In the genomic region with DNA sequence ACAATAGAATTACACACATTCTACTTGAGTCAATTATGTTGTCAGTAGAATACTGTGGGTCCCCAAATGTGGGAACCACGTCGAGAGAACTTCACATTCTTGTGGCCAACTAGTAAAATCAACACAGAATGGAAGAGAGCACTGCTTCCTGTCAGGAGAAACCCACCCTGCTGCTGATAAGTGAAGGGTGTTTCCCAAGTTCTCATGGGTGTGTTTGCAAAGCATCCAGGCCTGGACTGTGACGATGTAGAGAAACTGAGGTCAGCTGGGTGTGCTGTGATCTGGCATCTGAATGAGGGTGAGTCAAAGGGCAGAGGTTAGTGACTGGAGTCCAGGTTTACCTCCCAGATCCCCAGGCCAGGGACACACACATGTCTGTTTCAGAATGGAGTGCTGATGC, we compare ENCODE assay signal across 15 mouse cellular contexts.
DNase-seq lines count a peak whose midpoint lies in the region; ATAC-seq and TF ChIP-seq lines count a peak whose summit lies in the region.
"Had no signal": no experiment of that assay in that cellular context is flagged by ENCODE, and none has a peak within 500 bp of the region (broad histone marks: within the 10 kb centered on the region; RNA-seq: fewer than 3 reads in every experiment).

No protein-coding gene starts in this region.

- WGBS in kidney, embryonic 15.5 days: 53% methylated on average over 3 of the region's 3 CpGs
- WGBS in heart, postnatal 0 days: 46% methylated on average over 3 of the region's 3 CpGs
- WGBS in hindbrain, embryonic 10.5 days: 68% methylated on average over 3 of the region's 3 CpGs
- 78% methylated on average over 3 of the region's 3 CpGs for WGBS in forebrain, embryonic 14.5 days

- TF ChIP-seq EP300 in heart, postnatal 0 days (IDR thresholded peaks at IDR 0.05; ENCODE audit: low read depth): no peak

- H3K36me3 ChIP-seq in kidney, embryonic 15.5 days: no peaks in the 10 kb centered on the region
- no peaks in the 10 kb centered on the region for H3K36me3 ChIP-seq in heart, postnatal 0 days (replicated peaks; ENCODE audit: control insufficient read depth, insufficient read depth, low read length)
- no peaks in the 10 kb centered on the region for H3K36me3 ChIP-seq in hindbrain, embryonic 10.5 days
- no peaks in the 10 kb centered on the region for H3K36me3 ChIP-seq in forebrain, embryonic 14.5 days (ENCODE audit: control insufficient read depth, insufficient read depth, low read length)
- H3K36me3 ChIP-seq: embryonic facial prominence, embryonic 10.5 days; forebrain, embryonic 12.5 days had no signal

- intact Hi-C loops in gastrocnemius, postnatal 36 days (cut with DNase I): no loop called here

- ATAC-seq in kidney, embryonic 15.5 days (replicated peaks; ENCODE audit: low FRiP score): peak; percentile 47
- ATAC-seq in heart, postnatal 0 days (ENCODE audit: insufficient read depth, low read depth): peak; percentile 58
- ATAC-seq in megakaryocyte-erythroid progenitor cell, adult 5-6 weeks (replicated peaks; ENCODE audit: low FRiP score, low TSS enrichment, poor library complexity, severe bottlenecking): 0 out of 2 replicates have a peak, but pooled peaks have one; percentile 45
- ATAC-seq in forebrain, embryonic 14.5 days: no peak

- no peak overlapping the region for H3K4me3 ChIP-seq in kidney, embryonic 15.5 days (replicated peaks)
- no peak overlapping the region for H3K4me3 ChIP-seq in heart, postnatal 0 days (ENCODE audit: low read depth, low read length)
- H3K4me3 ChIP-seq in hindbrain, embryonic 10.5 days: no peak overlapping the region
- H3K4me3 ChIP-seq in forebrain, embryonic 14.5 days (ENCODE audit: low read depth, low read length): no peak overlapping the region
- H3K4me3 ChIP-seq: embryonic facial prominence, embryonic 10.5 days; forebrain, embryonic 12.5 days had no signal

- H3K27me3 ChIP-seq in kidney, embryonic 15.5 days: no peaks in the 10 kb centered on the region
- no peaks in the 10 kb centered on the region for H3K27me3 ChIP-seq in heart, postnatal 0 days (ENCODE audit: control insufficient read depth, insufficient read depth, low read length)
- H3K27me3 ChIP-seq in hindbrain, embryonic 10.5 days (ENCODE audit: insufficient read depth, poor library complexity, severe bottlenecking): no peaks in the 10 kb centered on the region
- no peaks in the 10 kb centered on the region for H3K27me3 ChIP-seq in forebrain, embryonic 14.5 days (replicated peaks; ENCODE audit: control insufficient read depth, insufficient read depth, low read length)
- H3K27me3 ChIP-seq: forebrain, embryonic 12.5 days had no signal

- DNase-seq in gastrocnemius, adult 18-20 months (ENCODE audit: low spot score): peak; percentile 16
- DNase-seq in gastrocnemius, postnatal 36 days: no peak
- no peak for DNase-seq in kidney, adult 11 months
- DNase-seq in heart, postnatal 0 days (ENCODE audit: low spot score): peak; percentile 21
- no peak for DNase-seq in hindbrain, embryonic 10.5 days (ENCODE audit: low spot score)
- DNase-seq in forebrain, embryonic 14.5 days (ENCODE audit: low spot score): no peak
- DNase-seq: cerebellum, adult 8-10 months; gastrocnemius, postnatal 10 days; left cerebral cortex, postnatal 4 days; lung, postnatal 36 days; thymus, adult 18-20 months had no signal

- H3K9ac ChIP-seq in kidney, embryonic 15.5 days: no peak overlapping the region
- H3K9ac ChIP-seq in heart, postnatal 0 days (replicated peaks; ENCODE audit: low read depth, low read length): no peak overlapping the region
- no peak overlapping the region for H3K9ac ChIP-seq in forebrain, embryonic 14.5 days (ENCODE audit: low read length)
- H3K9ac ChIP-seq: forebrain, embryonic 12.5 days had no signal

- TF ChIP-seq CTCF in heart, postnatal 0 days (IDR thresholded peaks at IDR 0.05; ENCODE audit: low read depth): no peak

- no peaks in the 10 kb centered on the region for H3K9me3 ChIP-seq in kidney, embryonic 15.5 days (replicated peaks)
- H3K9me3 ChIP-seq in heart, postnatal 0 days (replicated peaks; ENCODE audit: control insufficient read depth, low read length): no peaks in the 10 kb centered on the region
- no peaks in the 10 kb centered on the region for H3K9me3 ChIP-seq in hindbrain, embryonic 10.5 days
- H3K9me3 ChIP-seq in forebrain, embryonic 14.5 days (replicated peaks; ENCODE audit: control insufficient read depth, low read length): no peaks in the 10 kb centered on the region
- H3K9me3 ChIP-seq: embryonic facial prominence, embryonic 10.5 days; forebrain, embryonic 12.5 days had no signal

- peaks cover 4% of the 10 kb centered on the region; the same call in 1 of the 2 replicates for H3K4me1 ChIP-seq in kidney, embryonic 15.5 days
- H3K4me1 ChIP-seq in heart, postnatal 0 days (ENCODE audit: control insufficient read depth, insufficient read depth): no peaks in the 10 kb centered on the region
- no peaks in the 10 kb centered on the region; the same call in 1 of the 2 replicates for H3K4me1 ChIP-seq in hindbrain, embryonic 10.5 days (replicated peaks)
- no peaks in the 10 kb centered on the region for H3K4me1 ChIP-seq in forebrain, embryonic 14.5 days (ENCODE audit: control insufficient read depth, insufficient read depth, low read length)
- H3K4me1 ChIP-seq: forebrain, embryonic 12.5 days had no signal

- H3K4me2 ChIP-seq in kidney, embryonic 15.5 days: no peak overlapping the region
- no peak overlapping the region for H3K4me2 ChIP-seq in heart, postnatal 0 days (ENCODE audit: low read depth, low read length)
- no peak overlapping the region for H3K4me2 ChIP-seq in forebrain, embryonic 14.5 days (ENCODE audit: low read length)
- H3K4me2 ChIP-seq: forebrain, embryonic 12.5 days had no signal

- peak overlapping the region; percentile 14; the same call in 1 of the 2 replicates for H3K27ac ChIP-seq in kidney, embryonic 15.5 days
- no peak overlapping the region for H3K27ac ChIP-seq in heart, postnatal 0 days (ENCODE audit: low read depth)
- H3K27ac ChIP-seq in hindbrain, embryonic 10.5 days: no peak overlapping the region
- no peak overlapping the region for H3K27ac ChIP-seq in forebrain, embryonic 14.5 days (ENCODE audit: low read depth, low read length)
- H3K27ac ChIP-seq: embryonic facial prominence, embryonic 10.5 days; forebrain, embryonic 12.5 days had no signal

Comparison
In these comparisons a context has a peak if more than half of its experiments do, and no peak if none do; other contexts are left out.
1. DNase-seq: peak in gastrocnemius, adult 18-20 months (single experiment) and heart, postnatal 0 days (single experiment); none in gastrocnemius, postnatal 36 days (0 of 2), kidney, adult 11 months (single experiment), hindbrain, embryonic 10.5 days (single experiment) and forebrain, embryonic 14.5 days (single experiment).